Mouse (Mus musculus) lung, embryonic 15.5 days (tissue): ENCODE data around the gene Pfdn6. TPM values are rescaled to one million over a fixed set of nuclear protein-coding genes. Genes with fewer than 3 reads are reported as not detected.

Experiments used
- ATAC-seq: fragments of 200-750 bp; cut with Nextera tagmentation; 2 replicates; pipeline ENCODE4 v1.8.0; 2017; ENCODE audit warnings: moderate number of reproducible peaks, borderline replicate concordance; ENCODE audit not compliant: low FRiP score, low TSS enrichment; ENCODE audit errors: extremely low read depth
- H3K27ac ChIP-seq: fragments of 300-500 bp; sonication (generic); 2 replicates; pipeline ENCODE4 v1.5.1; 2015; ENCODE audit warnings: moderate library complexity, mild to moderate bottlenecking, inconsistent platforms
- H3K27me3 ChIP-seq: fragments of 300-500 bp; sonication (generic); 2 replicates; pipeline ENCODE4 v1.6.1; 2015; ENCODE audit warnings: inconsistent platforms
- H3K36me3 ChIP-seq: fragments of 300-500 bp; sonication (generic); 2 replicates; pipeline ENCODE4 v1.6.1; 2015; ENCODE audit warnings: inconsistent platforms
- H3K4me1 ChIP-seq: fragments of 300-500 bp; sonication (generic); 2 replicates; pipeline ENCODE4 v1.6.1; 2015; ENCODE audit warnings: inconsistent platforms
- H3K4me2 ChIP-seq: fragments of 300-500 bp; sonication (generic); 2 replicates; pipeline ENCODE4 v1.6.1; 2015; ENCODE audit warnings: inconsistent platforms, mild to moderate bottlenecking, moderate library complexity
- H3K4me3 ChIP-seq: fragments of 300-500 bp; sonication (generic); 2 replicates; pipeline ENCODE4 v1.5.1; 2015; ENCODE audit warnings: mild to moderate bottlenecking, inconsistent platforms
- H3K9ac ChIP-seq: fragments of 300-500 bp; sonication (generic); 2 replicates; pipeline ENCODE4 v1.6.1; 2015; ENCODE audit warnings: inconsistent platforms
- H3K9me3 ChIP-seq: fragments of 300-500 bp; sonication (generic); 2 replicates; pipeline ENCODE4 v1.6.1; 2016; ENCODE audit warnings: inconsistent platforms
- WGBS: fragments of 180-500 bp; shearing (Covaris S2); methylation state at CpG from one replicate; pipeline ENCODE4 v1.1.7; 2015; 5-methylcytosine and 5-hydroxymethylcytosine counted together
- polyA plus RNA-seq: library from polyadenylated mRNA; unstranded; fragments of >200 nt; fragmentation: Nextera tagmentation; extraction: Ambion mirVana; gene quantifications from 2 replicates; pipeline ENCODE4 v1.2.1, GENCODE M21; 2015

Pfdn6 gene
- polyA plus RNA-seq, 1 experiment from 2014 or later: 137 TPM

- Histone ChIP-seq H3K4me2 (peak overlapping the region; percentile 92), H3K27ac (0 out of 2 replicates have a peak overlapping the region, but pooled peaks have one; percentile 98), H3K4me1 (peaks cover 23% of the 10 kb centered on the region), H3K36me3 (peaks cover 26% of the 10 kb centered on the region), H3K9me3 (no peaks in the 10 kb centered on the region), H3K4me3 (peak overlapping the region; percentile 79), H3K27me3 (no peaks in the 10 kb centered on the region), H3K9ac (peak overlapping the region; percentile 79)
- no peak for ATAC-seq
- 57% methylated on average over 21 of the region's 21 CpGs for WGBS
Measured at GRCm38 (mm10) chr17:33928251-33928947, 11.7 kb downstream of the Pfdn6 start.

- Histone ChIP-seq H3K4me3 (no peak overlapping the region), H3K36me3 (peaks cover 12% of the 10 kb centered on the region; the same call in 1 of the 2 replicates), H3K4me2 (no peak overlapping the region), H3K9ac (no peak overlapping the region), H3K9me3 (no peaks in the 10 kb centered on the region), H3K27ac (no peak overlapping the region), H3K4me1 (peaks cover 21% of the 10 kb centered on the region), H3K27me3 (no peaks in the 10 kb centered on the region)
- no peak for ATAC-seq
- WGBS: 70% methylated on average over 17 of the region's 17 CpGs
Measured at GRCm38 (mm10) chr17:33926207-33926932, 13.8 kb downstream of the Pfdn6 start.

DNA sequence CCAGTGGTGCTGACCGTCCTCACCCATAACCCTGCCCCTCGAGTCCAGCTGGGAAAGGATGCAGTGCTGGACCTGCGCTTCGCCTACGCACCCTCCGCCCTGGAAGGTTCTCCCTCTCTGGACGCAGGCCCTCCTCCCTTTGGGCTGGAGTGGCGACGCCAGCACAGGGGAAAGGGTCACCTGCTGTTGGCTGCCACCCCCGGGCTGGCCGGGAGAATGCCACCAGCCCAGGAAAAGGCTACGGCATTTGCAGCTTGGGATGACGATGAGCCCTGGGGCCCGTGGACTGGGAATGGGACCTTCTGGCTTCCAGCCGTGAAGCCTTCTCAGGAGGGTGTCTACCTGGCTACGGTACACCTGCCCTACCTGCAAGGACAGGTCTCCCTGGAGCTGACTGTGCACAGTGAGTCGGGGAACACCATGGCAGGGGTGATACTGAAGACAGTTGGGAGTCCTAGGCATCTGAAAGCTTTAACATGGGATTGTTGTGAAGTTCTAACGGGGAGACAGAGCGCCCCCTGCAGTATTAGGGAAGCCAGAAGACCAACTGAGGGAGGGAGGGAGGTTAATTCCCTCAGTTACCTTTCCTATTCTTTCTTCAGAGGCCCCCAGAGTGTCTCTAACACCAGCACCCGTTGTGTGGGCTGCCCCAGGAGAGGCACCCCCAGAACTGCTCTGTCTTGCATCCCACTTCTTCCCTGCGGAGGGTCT lies 14.6 kb downstream of the Pfdn6 start:
- 83% methylated on average over 21 of the region's 21 CpGs for WGBS
- no peaks in the 10 kb centered on the region for H3K27me3 ChIP-seq
- H3K9ac ChIP-seq: no peak overlapping the region
- no peak overlapping the region for H3K4me3 ChIP-seq
- no peak overlapping the region for H3K4me2 ChIP-seq
- H3K4me1 ChIP-seq: peaks cover 14% of the 10 kb centered on the region
- H3K27ac ChIP-seq: no peak overlapping the region
- H3K9me3 ChIP-seq: no peaks in the 10 kb centered on the region
- H3K36me3 ChIP-seq: peaks cover 12% of the 10 kb centered on the region; the same call in 1 of the 2 replicates
- no peak for ATAC-seq

GRCm38 (mm10) chr17:33924577-33925283 lies 15.4 kb downstream of the Pfdn6 start:
- Histone ChIP-seq H3K4me3 (no peak overlapping the region), H3K36me3 (peaks cover 12% of the 10 kb centered on the region; the same call in 1 of the 2 replicates), H3K4me1 (peaks cover 21% of the 10 kb centered on the region), H3K9ac (no peak overlapping the region), H3K27me3 (no peaks in the 10 kb centered on the region), H3K4me2 (no peak overlapping the region), H3K9me3 (no peaks in the 10 kb centered on the region), H3K27ac (no peak overlapping the region)
- no peak for ATAC-seq
- 75% methylated on average over 10 of the region's 10 CpGs for WGBS

GRCm38 (mm10) chr17:33921361-33921760 lies 18.8 kb downstream of the Pfdn6 start:
- H3K4me3 ChIP-seq: no peak overlapping the region
- ATAC-seq: no peak
- H3K4me2 ChIP-seq: no peak overlapping the region
- H3K4me1 ChIP-seq: peaks cover 36% of the 10 kb centered on the region
- no peak overlapping the region for H3K9ac ChIP-seq
- H3K9me3 ChIP-seq: no peaks in the 10 kb centered on the region
- peaks cover 20% of the 10 kb centered on the region for H3K36me3 ChIP-seq
- WGBS: 80% methylated on average over 7 of the region's 7 CpGs
- no peak overlapping the region for H3K27ac ChIP-seq
- no peaks in the 10 kb centered on the region for H3K27me3 ChIP-seq

DNA sequence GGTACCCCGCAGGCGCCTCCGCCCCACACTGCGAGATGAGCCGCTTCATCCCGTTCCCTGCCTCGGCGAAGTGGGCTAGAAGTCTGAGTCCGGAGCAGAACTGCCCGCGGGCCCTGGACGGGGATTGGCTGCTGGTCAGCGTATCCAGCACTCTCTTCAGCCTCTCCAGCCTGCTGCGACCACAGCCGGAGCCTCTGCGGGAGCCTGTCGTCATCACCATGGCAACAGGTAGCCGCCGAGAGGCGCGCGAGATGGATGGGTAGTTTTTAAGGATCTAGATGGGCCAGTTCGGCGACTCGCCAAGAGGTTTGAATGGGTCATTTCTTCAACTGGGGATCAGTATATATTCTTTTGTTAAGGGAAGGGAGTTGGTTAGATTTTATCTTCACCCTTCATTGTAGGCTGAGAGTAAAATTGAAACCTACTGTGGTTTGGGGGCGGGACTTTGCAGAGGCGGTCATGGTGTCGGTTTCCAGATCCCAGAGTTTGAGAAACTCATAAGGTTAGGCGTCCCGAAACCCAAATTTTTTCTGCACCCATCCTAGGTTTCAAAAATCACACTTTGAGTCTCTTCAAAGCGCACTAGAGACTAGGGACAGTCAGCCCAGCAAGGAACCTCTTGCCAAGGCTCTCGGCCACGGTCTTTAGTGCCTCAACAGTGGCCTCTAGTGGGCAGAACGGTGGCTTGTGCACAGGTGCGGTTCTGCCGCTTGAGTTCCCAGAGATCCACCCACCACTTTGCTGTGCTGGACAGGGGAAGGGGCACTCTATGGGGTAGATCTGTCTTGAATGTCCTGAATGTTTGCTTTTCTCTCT lies 19.7 kb downstream of the Pfdn6 start:
- Histone ChIP-seq H3K27me3 (no peaks in the 10 kb centered on the region), H3K4me1 (peaks cover 36% of the 10 kb centered on the region), H3K27ac (peak overlapping the region; percentile 84), H3K4me2 (peak overlapping the region; percentile 97), H3K9me3 (no peaks in the 10 kb centered on the region), H3K9ac (peak overlapping the region; percentile 75), H3K36me3 (peaks cover 13% of the 10 kb centered on the region), H3K4me3 (peak overlapping the region; percentile 71)
- peak; percentile 27; the same call in 1 of the 2 replicates for ATAC-seq
- WGBS: under 1% methylated on average over 36 of the region's 36 CpGs

GRCm38 (mm10) chr17:33919351-33920281 lies 20.5 kb downstream of the Pfdn6 start:
- H3K27ac ChIP-seq: peak overlapping the region; percentile 84

GRCm38 (mm10) chr17:33918293-33919203 lies 21.6 kb downstream of the Pfdn6 start:
- H3K36me3 ChIP-seq: peaks cover 24% of the 10 kb centered on the region
- no peaks in the 10 kb centered on the region for H3K9me3 ChIP-seq
- H3K4me2 ChIP-seq: peak overlapping the region; percentile 97
- H3K4me1 ChIP-seq: peaks cover 49% of the 10 kb centered on the region
- peak overlapping the region; percentile 84 for H3K27ac ChIP-seq
- H3K27me3 ChIP-seq: no peaks in the 10 kb centered on the region
- ATAC-seq: no peak
- 52% methylated on average over 37 of the region's 37 CpGs for WGBS
- H3K9ac ChIP-seq: peak overlapping the region; percentile 75
- peak overlapping the region; percentile 71 for H3K4me3 ChIP-seq

More at GRCm38 (mm10) chr17:33919351-33920281, 20.5 kb downstream of the Pfdn6 start:
- under 1% methylated on average over 51 of the region's 52 CpGs for WGBS
- Histone ChIP-seq H3K27me3 (no peaks in the 10 kb centered on the region), H3K4me1 (peaks cover 44% of the 10 kb centered on the region), H3K4me2 (peak overlapping the region; percentile 97), H3K36me3 (peaks cover 13% of the 10 kb centered on the region; the same call in 1 of the 2 replicates), H3K9me3 (no peaks in the 10 kb centered on the region), H3K4me3 (peak overlapping the region; percentile 71), H3K9ac (peak overlapping the region; percentile 75)
- ATAC-seq: peak; percentile 14

GRCm38 (mm10) chr17:33917656-33918292 lies 22.4 kb downstream of the Pfdn6 start:
- Histone ChIP-seq H3K4me2 (no peak overlapping the region), H3K27me3 (no peaks in the 10 kb centered on the region), H3K36me3 (peaks cover 30% of the 10 kb centered on the region), H3K9ac (no peak overlapping the region), H3K4me3 (no peak overlapping the region; the same call in 1 of the 2 replicates), H3K27ac (no peak overlapping the region), H3K4me1 (peaks cover 50% of the 10 kb centered on the region), H3K9me3 (no peaks in the 10 kb centered on the region)
- no peak for ATAC-seq
- 80% methylated on average over 18 of the region's 18 CpGs for WGBS
